Mouse (Mus musculus): Measurements from ENCODE around the gene Bcas1. TPM values are rescaled to one million over a fixed set of nuclear protein-coding genes. Genes with fewer than 3 reads are reported as not detected.
"Not testable (repeated sequence)": the region's sequence is repeated elsewhere in the genome, so short reads cannot be mapped to it uniquely, and the experiment has no call there.

Bcas1 gene
- polyA plus RNA-seq, 1 experiment from 2014 or later, result 7.0 TPM

- WGBS (ENCODE audit: insufficient replicate concordance), result 50% methylated on average over 10 of the region's 10 CpGs
- Histone ChIP-seq H3K9me3 (replicated peaks) (no peaks in the 10 kb centered on the region), H3K27me3 (no peaks in the 10 kb centered on the region), H3K27ac (replicated peaks) (0 out of 2 replicates have a peak overlapping the region, but pooled peaks have one; percentile 45), H3K4me1 (replicated peaks) (no peaks in the 10 kb centered on the region), H3K4me3 (replicated peaks) (no peak overlapping the region), H3K4me2 (no peak overlapping the region), H3K36me3 (replicated peaks) (no peaks in the 10 kb centered on the region), H3K9ac (no peak overlapping the region)
- ATAC-seq (ENCODE audit: insufficient read depth), result 0 out of 2 replicates have a peak, but pooled peaks have one; percentile 20
These were observed 31.5 kb upstream of the Bcas1 start for GRCm38 (mm10) chr2:170459183-170459582.

DNA sequence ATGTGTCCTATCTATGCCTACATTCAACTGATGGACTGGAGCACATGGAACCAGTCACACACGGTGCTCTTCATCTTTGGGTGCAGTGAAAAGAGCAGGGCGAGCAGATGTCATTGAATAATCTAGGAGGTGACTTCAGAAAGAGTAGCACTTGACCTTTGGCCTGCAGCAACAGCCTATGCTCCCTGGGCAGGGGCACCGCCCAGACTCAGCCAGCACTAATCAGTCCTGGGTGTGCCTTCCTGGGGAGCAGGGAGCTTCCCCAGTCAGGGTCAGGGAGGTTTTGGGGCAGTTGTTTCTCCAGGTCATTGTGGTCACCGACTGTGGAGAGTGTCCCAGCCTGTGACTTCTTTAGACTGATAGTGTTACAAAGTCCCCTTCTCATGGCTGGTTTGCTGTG lies 26.2 kb upstream of the Bcas1 start:
- H3K4me2 ChIP-seq; H3K36me3 ChIP-seq (replicated peaks); H3K9me3 ChIP-seq (replicated peaks); H3K4me3 ChIP-seq (replicated peaks); H3K27ac ChIP-seq (replicated peaks); ATAC-seq (ENCODE audit: insufficient read depth); H3K9ac ChIP-seq; H3K4me1 ChIP-seq (replicated peaks); H3K27me3 ChIP-seq: not testable (repeated sequence)
- 45% methylated on average over 4 of the region's 4 CpGs for WGBS (ENCODE audit: insufficient replicate concordance)

GRCm38 (mm10) chr2:170450933-170451332 lies 23.3 kb upstream of the Bcas1 start:
- H3K27ac ChIP-seq (replicated peaks), result no peak overlapping the region
- no peaks in the 10 kb centered on the region; the same call in 1 of the 2 replicates for H3K27me3 ChIP-seq
- ATAC-seq (ENCODE audit: insufficient read depth), result peak; percentile 44
- H3K9ac ChIP-seq, result no peak overlapping the region
- no peaks in the 10 kb centered on the region for H3K36me3 ChIP-seq (replicated peaks)
- H3K4me2 ChIP-seq, result peak overlapping the region; percentile 33
- H3K9me3 ChIP-seq (replicated peaks), result no peaks in the 10 kb centered on the region
- 9% methylated on average over 9 of the region's 9 CpGs for WGBS (ENCODE audit: insufficient replicate concordance)
- H3K4me3 ChIP-seq (replicated peaks), result no peak overlapping the region
- 0 out of 2 replicates have a peak, but pooled peaks cover 5% of the 10 kb centered on the region for H3K4me1 ChIP-seq (replicated peaks)

DNA sequence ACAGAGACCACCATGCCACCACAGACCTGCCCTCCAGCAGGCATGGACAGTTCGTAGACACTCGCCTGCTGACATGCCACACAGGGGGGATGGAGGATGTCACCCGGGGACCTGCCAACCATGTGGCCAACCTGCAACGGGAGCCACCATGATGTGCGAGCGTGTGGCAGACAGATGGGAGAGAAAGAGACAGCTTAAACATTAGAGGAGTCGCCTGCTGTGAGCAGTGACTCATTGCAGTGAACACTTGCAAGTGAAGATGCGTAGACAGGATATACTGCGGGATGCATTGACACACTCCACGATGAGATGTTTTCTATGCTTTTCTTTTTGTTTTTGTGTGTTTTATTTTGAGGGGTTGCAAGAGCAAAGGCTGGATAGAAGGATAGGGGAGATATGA lies 20.0 kb upstream of the Bcas1 start:
- H3K9me3 ChIP-seq (replicated peaks), result no peaks in the 10 kb centered on the region
- no peaks in the 10 kb centered on the region; the same call in 1 of the 2 replicates for H3K27me3 ChIP-seq
- no peaks in the 10 kb centered on the region for H3K36me3 ChIP-seq (replicated peaks)
- ATAC-seq (ENCODE audit: insufficient read depth), result no peak
- H3K27ac ChIP-seq (replicated peaks), result no peak overlapping the region
- 62% methylated on average over 10 of the region's 10 CpGs for WGBS (ENCODE audit: insufficient replicate concordance)
- no peak overlapping the region for H3K9ac ChIP-seq
- H3K4me2 ChIP-seq, result no peak overlapping the region
- H3K4me1 ChIP-seq (replicated peaks), result 0 out of 2 replicates have a peak, but pooled peaks cover 5% of the 10 kb centered on the region
- H3K4me3 ChIP-seq (replicated peaks), result no peak overlapping the region

DNA sequence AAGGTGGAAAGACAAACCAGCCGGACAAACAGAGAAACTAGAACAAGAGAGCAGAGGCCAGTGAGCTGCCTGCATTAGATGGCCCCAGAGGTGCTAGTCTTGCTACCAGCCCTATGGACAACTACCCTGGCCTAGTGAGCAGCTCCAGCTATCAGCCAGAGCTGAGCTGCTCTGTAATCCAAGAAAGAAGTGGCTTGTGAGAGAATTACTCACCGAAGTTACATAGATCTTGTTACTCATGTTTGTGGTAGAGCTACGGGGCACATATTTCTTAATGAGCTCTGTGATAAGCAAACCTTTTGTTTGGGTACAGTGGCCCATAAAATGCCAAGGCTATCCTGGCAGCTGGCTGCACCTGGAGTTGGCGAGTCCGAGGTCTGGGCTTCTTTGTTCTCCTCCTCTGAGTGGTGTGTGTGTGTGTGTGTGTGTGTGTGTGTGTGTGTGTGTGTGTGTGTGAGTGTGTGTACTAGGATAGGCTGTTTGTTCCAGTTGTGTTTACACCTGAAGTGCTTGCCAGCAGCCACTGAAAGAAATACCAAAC lies 19.3 kb upstream of the Bcas1 start:
- Histone ChIP-seq H3K36me3 (replicated peaks) (no peaks in the 10 kb centered on the region), H3K9me3 (replicated peaks) (no peaks in the 10 kb centered on the region), H3K27ac (replicated peaks) (no peak overlapping the region), H3K9ac (no peak overlapping the region), H3K4me2 (no peak overlapping the region), H3K4me1 (replicated peaks) (0 out of 2 replicates have a peak, but pooled peaks cover 5% of the 10 kb centered on the region), H3K4me3 (replicated peaks) (no peak overlapping the region), H3K27me3 (no peaks in the 10 kb centered on the region; the same call in 1 of the 2 replicates)
- ATAC-seq (ENCODE audit: insufficient read depth), result no peak
- 54% methylated on average over 5 of the region's 5 CpGs for WGBS (ENCODE audit: insufficient replicate concordance)

DNA sequence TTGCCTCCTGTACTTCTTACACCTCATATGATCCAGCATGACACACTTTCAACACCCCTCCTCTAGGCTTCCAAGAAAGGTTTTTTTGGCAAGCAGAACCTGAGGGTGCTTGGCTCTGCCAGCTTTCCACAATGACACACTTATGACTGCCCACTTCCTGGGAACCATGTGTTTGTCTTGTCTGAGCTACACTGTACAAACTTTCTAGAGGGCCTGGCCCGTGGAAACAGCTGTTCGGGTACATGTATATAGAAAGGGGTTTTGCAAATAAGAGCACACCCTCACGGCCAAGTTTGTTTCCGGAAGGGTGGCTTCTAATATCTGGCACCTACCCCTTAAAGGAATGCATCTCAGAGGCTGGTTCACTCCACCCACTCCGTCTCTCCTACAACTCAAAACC lies 18.2 kb upstream of the Bcas1 start:
- H3K36me3 ChIP-seq (replicated peaks), result no peaks in the 10 kb centered on the region
- no peak overlapping the region for H3K9ac ChIP-seq
- H3K4me2 ChIP-seq, result no peak overlapping the region
- 54% methylated on average over 5 of the region's 5 CpGs for WGBS (ENCODE audit: insufficient replicate concordance)
- H3K9me3 ChIP-seq (replicated peaks), result no peaks in the 10 kb centered on the region
- no peak overlapping the region for H3K4me3 ChIP-seq (replicated peaks)
- no peak overlapping the region for H3K27ac ChIP-seq (replicated peaks)
- H3K4me1 ChIP-seq (replicated peaks), result no peaks in the 10 kb centered on the region
- ATAC-seq (ENCODE audit: insufficient read depth), result no peak
- no peaks in the 10 kb centered on the region; the same call in 1 of the 2 replicates for H3K27me3 ChIP-seq

DNA sequence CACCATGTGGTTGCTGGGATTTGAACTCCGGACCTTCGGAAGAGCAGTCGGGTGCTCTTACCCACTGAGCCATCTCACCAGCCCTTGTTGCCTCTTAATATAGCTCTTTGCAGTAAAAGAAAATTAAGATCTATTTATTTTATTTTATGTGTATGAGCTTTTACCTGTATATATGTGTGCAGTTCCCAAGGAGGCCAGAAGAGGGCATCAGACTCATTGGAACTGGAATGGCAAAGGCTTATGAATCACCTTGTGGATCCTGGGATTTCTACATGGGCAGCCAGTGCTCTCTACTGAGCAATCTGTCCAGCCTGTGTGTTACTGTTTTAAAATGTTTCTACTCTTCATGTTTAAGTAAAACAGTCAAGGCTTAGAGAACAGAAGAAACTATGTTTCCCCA lies 14.9 kb upstream of the Bcas1 start:
- no peak overlapping the region for H3K4me2 ChIP-seq
- no peak overlapping the region for H3K4me3 ChIP-seq (replicated peaks)
- H3K9ac ChIP-seq, result no peak overlapping the region
- no peak overlapping the region for H3K27ac ChIP-seq (replicated peaks)
- no peaks in the 10 kb centered on the region for H3K9me3 ChIP-seq (replicated peaks)
- no peaks in the 10 kb centered on the region for H3K27me3 ChIP-seq
- no peaks in the 10 kb centered on the region for H3K4me1 ChIP-seq (replicated peaks)
- H3K36me3 ChIP-seq (replicated peaks), result no peaks in the 10 kb centered on the region
- no peak for ATAC-seq (ENCODE audit: insufficient read depth)
- WGBS (ENCODE audit: insufficient replicate concordance), result 66% methylated on average over 3 of the region's 3 CpGs

DNA sequence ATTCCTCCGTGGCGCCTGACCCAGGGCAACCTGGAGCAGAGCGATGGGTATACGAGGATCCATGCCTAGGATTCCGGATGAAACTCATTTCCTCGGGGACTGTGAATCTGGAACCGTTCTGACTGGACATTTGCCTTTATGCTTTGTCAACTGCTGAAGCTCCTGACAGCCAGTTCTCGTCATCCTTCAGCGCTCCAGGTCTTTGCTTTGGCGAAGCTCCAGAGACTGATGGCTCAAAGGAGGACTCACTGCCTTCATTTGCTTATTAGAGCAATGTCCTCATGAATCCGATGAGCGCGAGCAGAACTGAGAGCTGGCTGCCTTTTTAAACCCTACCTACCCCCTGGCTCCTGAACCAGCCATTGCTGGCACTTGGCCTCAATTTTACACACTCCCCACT lies 11.1 kb upstream of the Bcas1 start:
- Histone ChIP-seq H3K9me3 (replicated peaks) (no peaks in the 10 kb centered on the region), H3K27me3 (no peaks in the 10 kb centered on the region), H3K27ac (replicated peaks) (no peak overlapping the region), H3K9ac (no peak overlapping the region), H3K4me3 (replicated peaks) (no peak overlapping the region), H3K4me1 (replicated peaks) (no peaks in the 10 kb centered on the region), H3K36me3 (replicated peaks) (no peaks in the 10 kb centered on the region), H3K4me2 (no peak overlapping the region)
- 44% methylated on average over 13 of the region's 13 CpGs for WGBS (ENCODE audit: insufficient replicate concordance)
- no peak for ATAC-seq (ENCODE audit: insufficient read depth)

GRCm38 (mm10) chr2:170436204-170436603 lies 8.6 kb upstream of the Bcas1 start:
- ATAC-seq (ENCODE audit: insufficient read depth), result no peak
- WGBS (ENCODE audit: insufficient replicate concordance), result 15% methylated on average over 4 of the region's 4 CpGs

DNA sequence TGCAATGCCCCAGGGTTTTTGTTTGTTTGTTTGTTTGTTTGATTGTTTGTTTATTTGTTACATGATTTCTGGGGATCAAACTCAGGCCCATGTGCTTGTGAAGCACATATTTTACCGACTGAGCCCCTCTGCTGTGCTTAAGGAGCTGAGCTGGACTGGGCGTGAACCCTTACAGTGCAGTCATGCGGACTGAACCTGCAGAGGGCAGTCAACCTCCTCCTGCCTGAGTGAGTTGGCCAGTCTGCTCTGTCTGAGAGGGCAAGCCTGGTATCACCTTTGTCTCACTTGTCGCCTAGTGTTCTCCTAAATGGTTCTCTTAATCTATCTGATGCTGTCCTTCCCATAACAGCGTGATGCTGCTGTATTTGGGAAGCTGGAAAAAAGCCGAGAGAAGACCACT lies 4.5 kb upstream of the Bcas1 start:
- Histone ChIP-seq H3K27ac (replicated peaks) (no peak overlapping the region), H3K9ac (no peak overlapping the region), H3K27me3 (no peaks in the 10 kb centered on the region), H3K36me3 (replicated peaks) (no peaks in the 10 kb centered on the region), H3K4me2 (no peak overlapping the region), H3K9me3 (replicated peaks) (no peaks in the 10 kb centered on the region), H3K4me1 (replicated peaks) (0 out of 2 replicates have a peak, but pooled peaks cover 4% of the 10 kb centered on the region), H3K4me3 (replicated peaks) (no peak overlapping the region)
- WGBS (ENCODE audit: insufficient replicate concordance), result 53% methylated on average over 6 of the region's 6 CpGs
- ATAC-seq (ENCODE audit: insufficient read depth), result no peak

More at GRCm38 (mm10) chr2:170436204-170436603, 8.6 kb upstream of the Bcas1 start:
- Histone ChIP-seq H3K36me3 (replicated peaks) (no peaks in the 10 kb centered on the region), H3K4me3 (replicated peaks) (no peak overlapping the region), H3K9ac (no peak overlapping the region), H3K27me3 (no peaks in the 10 kb centered on the region), H3K27ac (replicated peaks) (no peak overlapping the region), H3K4me2 (no peak overlapping the region), H3K9me3 (replicated peaks) (no peaks in the 10 kb centered on the region), H3K4me1 (replicated peaks) (no peaks in the 10 kb centered on the region)

GRCm38 (mm10) chr2:170428966-170429365 lies 1.3 kb upstream of the Bcas1 start:
- H3K9me3 ChIP-seq (replicated peaks), result no peaks in the 10 kb centered on the region
- no peak overlapping the region for H3K27ac ChIP-seq (replicated peaks)
- no peak for ATAC-seq (ENCODE audit: insufficient read depth)
- H3K4me1 ChIP-seq (replicated peaks), result 0 out of 2 replicates have a peak, but pooled peaks cover 4% of the 10 kb centered on the region
- H3K27me3 ChIP-seq, result no peaks in the 10 kb centered on the region
- no peak overlapping the region for H3K4me2 ChIP-seq
- 45% methylated on average over 8 of the region's 8 CpGs for WGBS (ENCODE audit: insufficient replicate concordance)
- H3K36me3 ChIP-seq (replicated peaks), result no peaks in the 10 kb centered on the region
- H3K4me3 ChIP-seq (replicated peaks), result no peak overlapping the region
- no peak overlapping the region for H3K9ac ChIP-seq

DNA sequence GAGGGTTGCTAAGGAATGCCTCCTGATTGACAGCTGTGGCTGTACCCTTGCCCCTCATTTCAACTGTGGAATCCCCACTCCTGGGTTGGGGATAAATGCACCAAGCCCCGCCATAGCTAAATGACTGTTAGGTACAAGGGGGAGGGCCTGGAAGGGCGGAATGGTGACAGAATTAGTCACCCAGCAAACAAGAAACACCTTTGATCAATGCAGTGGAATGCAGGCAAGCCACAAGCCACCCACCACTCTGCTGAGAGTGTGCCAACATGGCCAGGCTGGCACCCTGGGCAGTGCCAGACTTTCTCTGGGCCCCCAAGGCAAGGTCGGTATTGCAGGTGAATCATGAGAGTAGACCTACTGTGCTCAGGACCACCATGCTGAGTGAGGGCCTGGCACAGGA lies 3.5 kb downstream of the Bcas1 start:
- no peak for ATAC-seq (ENCODE audit: insufficient read depth)
- Histone ChIP-seq H3K4me3 (replicated peaks) (no peak overlapping the region), H3K27me3 (no peaks in the 10 kb centered on the region), H3K4me1 (replicated peaks) (0 out of 2 replicates have a peak, but pooled peaks cover 4% of the 10 kb centered on the region), H3K27ac (replicated peaks) (no peak overlapping the region), H3K9ac (no peak overlapping the region), H3K36me3 (replicated peaks) (no peaks in the 10 kb centered on the region), H3K4me2 (no peak overlapping the region), H3K9me3 (replicated peaks) (no peaks in the 10 kb centered on the region)
- 56% methylated on average over 3 of the region's 3 CpGs for WGBS (ENCODE audit: insufficient replicate concordance)
